Mouse (Mus musculus): ENCODE results near the gene Dnmt3a. TPM values are rescaled to one million over a fixed set of nuclear protein-coding genes. Genes with fewer than 3 reads are reported as not detected.

Dnmt3a gene
- polyA plus RNA-seq, 1 experiment from 2014 or later: 77.3 TPM

GRCm38 (mm10) chr12:3884892-3885493 lies 79.2 kb downstream of the Dnmt3a start:
- ATAC-seq (ENCODE audit: low read depth): no peak

GRCm38 (mm10) chr12:3886601-3887000 lies 80.8 kb downstream of the Dnmt3a start:
- peaks cover 3% of the 10 kb centered on the region for H3K36me3 ChIP-seq (ENCODE audit: control insufficient read depth, insufficient read depth, low read length)
- H3K27ac ChIP-seq (ENCODE audit: low read length): no peak overlapping the region; the same call in 1 of the 2 replicates
- no peak for ATAC-seq (ENCODE audit: low read depth)
- 53% methylated on average over 2 of the region's 2 CpGs for WGBS
- no peak overlapping the region for H3K4me2 ChIP-seq (ENCODE audit: low read depth, low read length)
- peaks cover 42% of the 10 kb centered on the region for H3K4me1 ChIP-seq (replicated peaks; ENCODE audit: control insufficient read depth, insufficient read depth, low read length)
- H3K27me3 ChIP-seq (ENCODE audit: control insufficient read depth, insufficient read depth, low read depth, low read length): no peaks in the 10 kb centered on the region
- H3K4me3 ChIP-seq (ENCODE audit: low read length): no peak overlapping the region
- H3K9me3 ChIP-seq (ENCODE audit: control insufficient read depth, low read length): no peaks in the 10 kb centered on the region
- H3K9ac ChIP-seq (ENCODE audit: low read length): no peak overlapping the region

More at GRCm38 (mm10) chr12:3884892-3885493, 79.2 kb downstream of the Dnmt3a start:
- no peaks in the 10 kb centered on the region for H3K9me3 ChIP-seq (ENCODE audit: control insufficient read depth, low read length)
- 0 out of 2 replicates have a peak overlapping the region, but pooled peaks have one; percentile 1 for H3K27ac ChIP-seq (ENCODE audit: low read length)
- WGBS: 29% methylated on average over 9 of the region's 9 CpGs
- H3K4me3 ChIP-seq (ENCODE audit: low read length): no peak overlapping the region
- H3K4me1 ChIP-seq (replicated peaks; ENCODE audit: control insufficient read depth, insufficient read depth, low read length): peaks cover 36% of the 10 kb centered on the region
- H3K9ac ChIP-seq (ENCODE audit: low read length): no peak overlapping the region
- H3K36me3 ChIP-seq (ENCODE audit: control insufficient read depth, insufficient read depth, low read length): peaks cover 5% of the 10 kb centered on the region
- no peak overlapping the region for H3K4me2 ChIP-seq (ENCODE audit: low read depth, low read length)
- H3K27me3 ChIP-seq (ENCODE audit: control insufficient read depth, insufficient read depth, low read depth, low read length): no peaks in the 10 kb centered on the region

- Histone ChIP-seq H3K36me3 (ENCODE audit: control insufficient read depth, insufficient read depth, low read length) (peaks cover 3% of the 10 kb centered on the region; the same call in 1 of the 2 replicates), H3K4me3 (ENCODE audit: low read length) (no peak overlapping the region), H3K4me1 (replicated peaks; ENCODE audit: control insufficient read depth, insufficient read depth, low read length) (peaks cover 51% of the 10 kb centered on the region), H3K27me3 (ENCODE audit: control insufficient read depth, insufficient read depth, low read depth, low read length) (no peaks in the 10 kb centered on the region), H3K27ac (ENCODE audit: low read length) (peak overlapping the region; percentile 37), H3K9ac (ENCODE audit: low read length) (no peak overlapping the region), H3K9me3 (ENCODE audit: control insufficient read depth, low read length) (no peaks in the 10 kb centered on the region), H3K4me2 (ENCODE audit: low read depth, low read length) (0 out of 2 replicates have a peak overlapping the region, but pooled peaks have one; percentile 4)
- WGBS: 12% methylated on average over 4 of the region's 4 CpGs
- peak; percentile 54 for ATAC-seq (ENCODE audit: low read depth)
Measured at GRCm38 (mm10) chr12:3887515-3888325, 81.9 kb downstream of the Dnmt3a start.

GRCm38 (mm10) chr12:3889875-3890635 lies 84.2 kb downstream of the Dnmt3a start:
- H3K27ac ChIP-seq (ENCODE audit: low read length): no peak overlapping the region; the same call in 1 of the 2 replicates

GRCm38 (mm10) chr12:3890753-3891751 lies 85.2 kb downstream of the Dnmt3a start:
- H3K4me1 ChIP-seq (replicated peaks; ENCODE audit: control insufficient read depth, insufficient read depth, low read length): peaks cover 54% of the 10 kb centered on the region
- peak overlapping the region; percentile 78 for H3K9ac ChIP-seq (ENCODE audit: low read length)
- no peaks in the 10 kb centered on the region for H3K9me3 ChIP-seq (ENCODE audit: control insufficient read depth, low read length)
- 2% methylated on average over 38 of the region's 45 CpGs for WGBS
- peak; percentile 83 for ATAC-seq (ENCODE audit: low read depth)
- peaks cover 6% of the 10 kb centered on the region; the same call in 1 of the 2 replicates for H3K36me3 ChIP-seq (ENCODE audit: control insufficient read depth, insufficient read depth, low read length)
- peak overlapping the region; percentile 87 for H3K4me2 ChIP-seq (ENCODE audit: low read depth, low read length)
- peak overlapping the region; percentile 60 for H3K4me3 ChIP-seq (ENCODE audit: low read length)
- H3K27ac ChIP-seq (ENCODE audit: low read length): peak overlapping the region; percentile 98
- no peaks in the 10 kb centered on the region for H3K27me3 ChIP-seq (ENCODE audit: control insufficient read depth, insufficient read depth, low read depth, low read length)

More at GRCm38 (mm10) chr12:3889875-3890635, 84.2 kb downstream of the Dnmt3a start:
- no peak overlapping the region for H3K9ac ChIP-seq (ENCODE audit: low read length)
- no peak overlapping the region for H3K4me3 ChIP-seq (ENCODE audit: low read length)
- no peaks in the 10 kb centered on the region for H3K27me3 ChIP-seq (ENCODE audit: control insufficient read depth, insufficient read depth, low read depth, low read length)
- no peak for ATAC-seq (ENCODE audit: low read depth)
- H3K9me3 ChIP-seq (ENCODE audit: control insufficient read depth, low read length): no peaks in the 10 kb centered on the region
- H3K4me1 ChIP-seq (replicated peaks; ENCODE audit: control insufficient read depth, insufficient read depth, low read length): peaks cover 57% of the 10 kb centered on the region
- no peaks in the 10 kb centered on the region for H3K36me3 ChIP-seq (ENCODE audit: control insufficient read depth, insufficient read depth, low read length)
- peak overlapping the region; percentile 87; the same call in 1 of the 2 replicates for H3K4me2 ChIP-seq (ENCODE audit: low read depth, low read length)
- 42% methylated on average over 7 of the region's 7 CpGs for WGBS

- Histone ChIP-seq H3K27ac (ENCODE audit: low read length) (peak overlapping the region; percentile 98), H3K4me1 (replicated peaks; ENCODE audit: control insufficient read depth, insufficient read depth, low read length) (peaks cover 48% of the 10 kb centered on the region), H3K9me3 (ENCODE audit: control insufficient read depth, low read length) (no peaks in the 10 kb centered on the region), H3K36me3 (ENCODE audit: control insufficient read depth, insufficient read depth, low read length) (peaks cover 14% of the 10 kb centered on the region), H3K9ac (ENCODE audit: low read length) (peak overlapping the region; percentile 78), H3K4me3 (ENCODE audit: low read length) (peak overlapping the region; percentile 60), H3K4me2 (ENCODE audit: low read depth, low read length) (peak overlapping the region; percentile 87), H3K27me3 (ENCODE audit: control insufficient read depth, insufficient read depth, low read depth, low read length) (no peaks in the 10 kb centered on the region)
- ATAC-seq (ENCODE audit: low read depth): peak; percentile 54
- WGBS: 3% methylated on average over 17 of the region's 18 CpGs
Measured at GRCm38 (mm10) chr12:3891779-3892239, 86.0 kb downstream of the Dnmt3a start.

GRCm38 (mm10) chr12:3892240-3893059 lies 86.6 kb downstream of the Dnmt3a start:
- 6% methylated on average over 15 of the region's 15 CpGs for WGBS
- H3K4me3 ChIP-seq (ENCODE audit: low read length): peak overlapping the region; percentile 60
- peak overlapping the region; percentile 78 for H3K9ac ChIP-seq (ENCODE audit: low read length)
- H3K27me3 ChIP-seq (ENCODE audit: control insufficient read depth, insufficient read depth, low read depth, low read length): no peaks in the 10 kb centered on the region
- ATAC-seq (ENCODE audit: low read depth): peak; percentile 8; the same call in 1 of the 2 replicates
- no peaks in the 10 kb centered on the region for H3K9me3 ChIP-seq (ENCODE audit: control insufficient read depth, low read length)
- peaks cover 43% of the 10 kb centered on the region for H3K4me1 ChIP-seq (replicated peaks; ENCODE audit: control insufficient read depth, insufficient read depth, low read length)
- H3K27ac ChIP-seq (ENCODE audit: low read length): peak overlapping the region; percentile 98
- H3K4me2 ChIP-seq (ENCODE audit: low read depth, low read length): peak overlapping the region; percentile 87
- peaks cover 20% of the 10 kb centered on the region for H3K36me3 ChIP-seq (ENCODE audit: control insufficient read depth, insufficient read depth, low read length)

Data from lung, embryonic 16.5 days (tissue).